Mouse (Mus musculus) heart, embryonic 12.5 days (tissue): ENCODE data around the gene Ogfod2. TPM values are rescaled to one million over a fixed set of nuclear protein-coding genes. Genes with fewer than 3 reads are reported as not detected.

Experiments used
- ATAC-seq: fragments of 200-750 bp; cut with Nextera tagmentation; 2 replicates; pipeline ENCODE4 v1.8.0; 2017; ENCODE audit warnings: moderate TSS enrichment, moderate library complexity; ENCODE audit not compliant: insufficient number of reproducible peaks, low FRiP score
- H3K27ac ChIP-seq: fragments of 300-500 bp; sonication (generic); 2 replicates; pipeline ENCODE4 v1.5.1; 2016; ENCODE audit warnings: mild to moderate bottlenecking, moderate library complexity; ENCODE audit not compliant: poor library complexity, severe bottlenecking
- H3K27me3 ChIP-seq: fragments of 300-500 bp; sonication (generic); replicated peaks from 2 replicates; pipeline ENCODE4 v1.6.1; 2016; ENCODE audit warnings: mild to moderate bottlenecking, moderate library complexity
- H3K36me3 ChIP-seq: fragments of 300-500 bp; sonication (generic); 2 replicates; pipeline ENCODE4 v1.6.1; 2016; ENCODE audit warnings: mild to moderate bottlenecking, moderate library complexity
- H3K4me1 ChIP-seq: fragments of 300-500 bp; sonication (generic); replicated peaks from 2 replicates; pipeline ENCODE4 v1.6.1; 2016; ENCODE audit warnings: mild to moderate bottlenecking
- H3K4me2 ChIP-seq: fragments of 300-500 bp; sonication (generic); 2 replicates; pipeline ENCODE4 v1.6.1; 2016; ENCODE audit warnings: mild to moderate bottlenecking, moderate library complexity
- H3K4me3 ChIP-seq: fragments of 300-500 bp; sonication (generic); 2 replicates; pipeline ENCODE4 v1.5.1; 2016; ENCODE audit warnings: mild to moderate bottlenecking
- H3K9ac ChIP-seq: fragments of 300-500 bp; sonication (generic); 2 replicates; pipeline ENCODE4 v1.6.1; 2016; ENCODE audit warnings: mild to moderate bottlenecking, moderate library complexity
- H3K9me3 ChIP-seq: fragments of 300-500 bp; sonication (generic); replicated peaks from 2 replicates; pipeline ENCODE4 v1.6.1; 2016; ENCODE audit warnings: mild to moderate bottlenecking, moderate library complexity
- WGBS: fragments of 180-500 bp; shearing (Covaris S2); methylation state at CpG from one replicate; pipeline ENCODE4 v1.1.7; 2016; 5-methylcytosine and 5-hydroxymethylcytosine counted together
- polyA plus RNA-seq: library from polyadenylated mRNA; unstranded; fragments of >200 nt; fragmentation: Nextera tagmentation; extraction: Ambion mirVana; gene quantifications from 2 replicates; pipeline ENCODE4 v1.2.1, GENCODE M21; 2016

Gene Ogfod2
- polyA plus RNA-seq, 1 experiment from 2014 or later: 16.1 TPM

DNA sequence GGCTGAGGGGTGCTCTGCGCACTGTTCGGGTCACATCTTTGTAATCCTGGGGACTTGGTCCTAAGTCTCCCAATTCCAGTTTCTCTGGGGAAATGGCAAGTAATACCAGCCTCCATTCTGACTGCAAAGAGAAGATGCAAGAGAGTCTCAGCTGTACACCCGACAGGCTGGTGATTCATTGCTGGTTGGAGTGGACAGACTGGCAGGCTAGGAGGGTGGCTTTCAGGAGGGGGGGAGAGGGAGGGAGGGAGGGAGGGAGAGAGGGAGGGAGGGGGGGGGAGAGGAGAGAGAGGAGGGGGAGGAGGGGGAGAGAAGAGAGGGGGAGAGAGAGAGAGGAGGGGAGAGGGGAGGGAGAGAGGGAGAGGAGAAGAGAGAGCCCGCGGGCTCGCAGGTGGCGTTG is 3.4 kb downstream of the Ogfod2 start:
- Histone ChIP-seq H3K27ac (peak overlapping the region; percentile 63), H3K9ac (peak overlapping the region; percentile 92), H3K9me3 (no peaks in the 10 kb centered on the region), H3K4me3 (peak overlapping the region; percentile 92), H3K27me3 (no peaks in the 10 kb centered on the region), H3K4me2 (peak overlapping the region; percentile 89), H3K4me1 (peaks cover 54% of the 10 kb centered on the region), H3K36me3 (peaks cover 48% of the 10 kb centered on the region)
- 22% methylated on average over 7 of the region's 7 CpGs for WGBS
- no peak for ATAC-seq

- Histone ChIP-seq H3K36me3 (peaks cover 55% of the 10 kb centered on the region), H3K27ac (peak within 1 kb of the TSS; percentile 63), H3K9ac (peak within 1 kb of the TSS; percentile 92), H3K9me3 (no peaks in the 10 kb centered on the region), H3K4me2 (peak within 1 kb of the TSS; percentile 89), H3K4me3 (peak within 1 kb of the TSS; percentile 92), H3K4me1 (peaks cover 49% of the 10 kb centered on the region), H3K27me3 (no peaks in the 10 kb centered on the region)
- no peak for ATAC-seq
- 2% methylated on average over 64 of the region's 64 CpGs for WGBS
Observed at GRCm38 (mm10) chr5:124115990-124116845, 4.1 kb downstream of the Ogfod2 start, which contains the start of gene Arl6ip4. Gene Arl6ip4 (plus strand): TSS chr5:124116089.

GRCm38 (mm10) chr5:124119204-124119603 is 7.1 kb downstream of the Ogfod2 start:
- no peaks in the 10 kb centered on the region for H3K27me3 ChIP-seq
- H3K9me3 ChIP-seq: no peaks in the 10 kb centered on the region
- ATAC-seq: no peak
- H3K4me1 ChIP-seq: peaks cover 34% of the 10 kb centered on the region
- 75% methylated on average over 5 of the region's 5 CpGs for WGBS
- no peak overlapping the region for H3K4me3 ChIP-seq
- no peak overlapping the region for H3K4me2 ChIP-seq
- 0 out of 2 replicates have a peak overlapping the region, but pooled peaks have one; percentile 2 for H3K9ac ChIP-seq
- H3K27ac ChIP-seq: no peak overlapping the region
- H3K36me3 ChIP-seq: peaks cover 80% of the 10 kb centered on the region

DNA sequence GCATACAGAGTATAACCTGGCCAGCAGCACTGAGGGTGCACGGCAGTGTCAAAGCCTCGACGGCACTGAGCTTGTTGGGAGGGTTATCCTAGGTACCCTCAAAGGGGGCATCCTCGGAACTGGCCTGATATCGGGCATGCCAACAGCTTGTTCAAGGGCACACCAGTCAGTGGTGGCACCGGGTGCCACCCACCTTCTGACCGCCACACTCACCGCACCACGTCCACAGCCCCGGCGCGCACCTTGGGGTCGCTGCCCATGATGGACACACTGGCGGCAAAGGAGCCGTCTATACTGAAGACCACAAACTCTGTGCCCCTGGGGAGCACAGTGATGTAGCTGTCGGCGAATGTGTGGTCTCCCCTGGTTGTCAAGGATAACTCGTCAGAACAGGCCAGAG is 10.3 kb downstream of the Ogfod2 start:
- peaks cover 12% of the 10 kb centered on the region for H3K4me1 ChIP-seq
- peaks cover 100% of the 10 kb centered on the region for H3K36me3 ChIP-seq
- H3K4me3 ChIP-seq: no peak overlapping the region
- H3K4me2 ChIP-seq: no peak overlapping the region
- H3K9ac ChIP-seq: no peak overlapping the region
- H3K27ac ChIP-seq: no peak overlapping the region
- no peak for ATAC-seq
- WGBS: 90% methylated on average over 18 of the region's 18 CpGs
- H3K9me3 ChIP-seq: no peaks in the 10 kb centered on the region
- H3K27me3 ChIP-seq: no peaks in the 10 kb centered on the region

GRCm38 (mm10) chr5:124125093-124125492 is 13.0 kb downstream of the Ogfod2 start:
- no peak overlapping the region for H3K27ac ChIP-seq
- H3K9ac ChIP-seq: no peak overlapping the region
- H3K27me3 ChIP-seq: no peaks in the 10 kb centered on the region
- no peaks in the 10 kb centered on the region for H3K4me1 ChIP-seq
- no peak overlapping the region for H3K4me3 ChIP-seq
- no peak for ATAC-seq
- no peak overlapping the region for H3K4me2 ChIP-seq
- peaks cover 100% of the 10 kb centered on the region for H3K36me3 ChIP-seq
- H3K9me3 ChIP-seq: no peaks in the 10 kb centered on the region
- WGBS: 71% methylated on average over 11 of the region's 11 CpGs

DNA sequence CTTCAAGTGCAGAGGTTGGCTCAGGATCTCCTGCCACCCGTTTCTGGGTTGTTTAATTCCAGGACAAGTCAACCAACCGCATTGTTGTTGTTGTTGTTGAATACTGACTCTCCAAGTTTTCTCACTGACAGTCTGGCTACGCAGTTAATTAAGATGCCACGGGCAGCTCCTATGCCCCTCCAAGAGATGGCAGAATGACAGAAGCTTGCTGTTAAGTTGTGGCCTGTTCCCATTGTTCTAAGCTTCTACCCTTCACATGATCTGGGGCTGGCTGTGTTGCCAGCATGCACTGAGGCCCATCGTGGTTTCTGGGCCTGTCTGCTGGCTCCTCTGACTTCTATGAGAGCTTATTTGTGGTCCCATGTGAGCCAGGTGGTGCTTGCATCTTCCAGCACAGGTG is 22.2 kb downstream of the Ogfod2 start:
- ATAC-seq: no peak
- peaks cover 90% of the 10 kb centered on the region for H3K36me3 ChIP-seq
- H3K9me3 ChIP-seq: no peaks in the 10 kb centered on the region
- no peak overlapping the region for H3K9ac ChIP-seq
- peaks cover 16% of the 10 kb centered on the region for H3K4me1 ChIP-seq
- H3K4me3 ChIP-seq: no peak overlapping the region
- H3K27ac ChIP-seq: no peak overlapping the region
- WGBS: 77% methylated on average over 5 of the region's 5 CpGs
- H3K27me3 ChIP-seq: no peaks in the 10 kb centered on the region
- no peak overlapping the region for H3K4me2 ChIP-seq

GRCm38 (mm10) chr5:124138066-124138465 is 26.0 kb downstream of the Ogfod2 start:
- no peaks in the 10 kb centered on the region for H3K27me3 ChIP-seq
- peaks cover 81% of the 10 kb centered on the region for H3K36me3 ChIP-seq
- ATAC-seq: peak; percentile 37
- H3K4me2 ChIP-seq: no peak overlapping the region
- WGBS: 63% methylated on average over 7 of the region's 7 CpGs
- H3K4me1 ChIP-seq: peaks cover 16% of the 10 kb centered on the region
- H3K9ac ChIP-seq: no peak overlapping the region
- no peak overlapping the region for H3K4me3 ChIP-seq
- no peak overlapping the region for H3K27ac ChIP-seq
- no peaks in the 10 kb centered on the region for H3K9me3 ChIP-seq

DNA sequence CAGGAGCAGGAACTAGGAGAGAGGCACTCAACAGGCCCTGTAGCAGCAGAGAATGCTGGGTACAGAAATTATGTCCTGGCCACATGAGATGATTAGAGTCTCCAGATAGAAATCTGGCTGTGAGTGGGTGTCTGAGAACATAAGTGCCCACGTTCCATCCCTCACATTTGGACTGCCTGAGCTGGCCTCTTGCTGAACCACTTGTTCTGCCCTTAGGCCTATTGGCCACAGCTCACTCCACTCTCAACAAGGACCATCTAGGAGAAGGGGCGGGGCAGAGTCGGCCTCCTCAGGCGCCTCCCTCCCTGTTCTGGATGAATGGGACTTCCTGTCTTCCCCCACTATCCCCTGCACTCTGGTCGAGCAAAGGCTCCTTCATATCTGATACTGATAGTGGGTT is 36.9 kb downstream of the Ogfod2 start:
- Histone ChIP-seq H3K4me2 (no peak overlapping the region), H3K27ac (no peak overlapping the region), H3K36me3 (peaks cover 51% of the 10 kb centered on the region)

DNA sequence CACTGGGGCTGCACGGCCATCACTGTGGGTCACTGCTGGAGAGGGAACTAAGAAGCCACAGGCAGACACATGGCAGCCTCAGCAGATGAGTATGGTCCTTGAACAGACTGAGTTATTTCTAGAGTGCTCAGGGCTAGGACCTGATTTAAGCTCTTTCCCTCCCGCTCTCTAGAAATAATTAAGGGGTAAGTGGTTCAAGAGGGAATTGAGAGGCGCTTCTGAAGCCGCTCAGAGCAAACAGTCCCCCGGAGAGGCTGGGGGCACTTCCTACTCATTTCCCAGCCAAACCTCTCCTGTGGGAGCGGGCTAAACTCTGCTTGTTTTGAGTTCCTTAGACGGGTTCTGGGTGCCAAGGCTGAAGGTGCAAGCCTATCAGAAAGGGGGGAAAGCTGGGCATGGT is 38.8 kb downstream of the Ogfod2 start:
- Histone ChIP-seq H3K4me2 (no peak overlapping the region), H3K4me3 (no peak overlapping the region), H3K27ac (no peak overlapping the region), H3K9ac (no peak overlapping the region), H3K27me3 (no peaks in the 10 kb centered on the region), H3K4me1 (peaks cover 15% of the 10 kb centered on the region), H3K36me3 (peaks cover 40% of the 10 kb centered on the region), H3K9me3 (no peaks in the 10 kb centered on the region)
- no peak for ATAC-seq
- 73% methylated on average over 7 of the region's 7 CpGs for WGBS

More for the DNA sequence above, 36.9 kb downstream of the Ogfod2 start:
- Histone ChIP-seq H3K9me3 (no peaks in the 10 kb centered on the region), H3K27me3 (no peaks in the 10 kb centered on the region), H3K4me3 (no peak overlapping the region), H3K9ac (no peak overlapping the region), H3K4me1 (peaks cover 12% of the 10 kb centered on the region)
- WGBS: 45% methylated on average over 5 of the region's 5 CpGs
- no peak for ATAC-seq

DNA sequence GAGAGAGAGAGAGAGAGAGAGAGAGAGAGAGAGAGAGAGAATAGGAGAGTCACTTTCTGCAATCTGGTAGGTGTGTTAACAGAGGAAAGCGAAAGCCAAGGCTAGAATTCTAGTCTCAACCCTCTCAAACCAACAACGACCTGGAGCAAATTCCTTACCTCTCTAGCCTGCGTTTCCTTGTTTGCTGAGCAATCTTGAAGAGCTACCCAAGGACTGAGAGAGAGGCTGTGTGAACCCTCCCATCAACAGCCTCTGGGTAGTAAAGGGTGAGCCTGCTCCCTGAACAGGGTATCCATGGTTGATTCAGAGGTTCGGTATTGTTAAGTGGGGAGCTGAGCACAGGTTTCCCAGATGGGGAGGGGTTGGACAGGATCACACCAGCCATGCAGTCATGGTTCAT is 40.6 kb downstream of the Ogfod2 start:
- H3K4me2 ChIP-seq: no peak overlapping the region
- no peak overlapping the region for H3K4me3 ChIP-seq
- WGBS: 77% methylated on average over 4 of the region's 4 CpGs
- peaks cover 10% of the 10 kb centered on the region for H3K4me1 ChIP-seq
- ATAC-seq: no peak
- no peaks in the 10 kb centered on the region for H3K27me3 ChIP-seq
- peaks cover 34% of the 10 kb centered on the region for H3K36me3 ChIP-seq
- no peak overlapping the region for H3K9ac ChIP-seq
- H3K27ac ChIP-seq: no peak overlapping the region
- no peaks in the 10 kb centered on the region for H3K9me3 ChIP-seq

GRCm38 (mm10) chr5:124155943-124156342 is 43.8 kb downstream of the Ogfod2 start:
- H3K4me1 ChIP-seq: peaks cover 39% of the 10 kb centered on the region
- no peak overlapping the region for H3K27ac ChIP-seq
- no peak overlapping the region for H3K9ac ChIP-seq
- no peak overlapping the region for H3K4me2 ChIP-seq
- no peaks in the 10 kb centered on the region for H3K9me3 ChIP-seq
- WGBS: 45% methylated on average over 5 of the region's 5 CpGs
- no peak overlapping the region for H3K4me3 ChIP-seq
- no peak for ATAC-seq
- H3K36me3 ChIP-seq: peaks cover 21% of the 10 kb centered on the region
- no peaks in the 10 kb centered on the region for H3K27me3 ChIP-seq
